Mouse (Mus musculus): ENCODE measurements around the gene Gm7073. TPM values are rescaled to one million over a fixed set of nuclear protein-coding genes. Genes with fewer than 3 reads are reported as not detected.

Gm7073 gene
- polyA plus RNA-seq, 1 experiment from 2014 or later, result not detected

MicroRNAs encoded within 50 kb of the gene (microRNA counts, 519-probe panel; counts per million panel counts)
- 2,140 counts per million, percentile 30 among the panel's probes with 10 or more counts for microRNA mmu-miR-505

Small RNA genes lying within 50 kb of the gene (microRNA-seq; reads per million reads assigned to microRNA genes)
- gene Mir505, result 97.7 reads per million, percentile 53 among the genes with 10 or more reads in this experiment

Other genes starting within 250 kb of the Gm7073 start
- 3.5 and 3.6 TPM in 2 replicates for gene Atp11c, start 53.4 kb upstream of the Gm7073 start, polyA plus RNA-seq (2015; fragmentation: Nextera tagmentation; extraction: Ambion mirVana)

All from liver, embryonic 15.5 days (tissue).